Mouse (Mus musculus): ENCODE results near the gene Prkca. TPM values are rescaled to one million over a fixed set of nuclear protein-coding genes. Genes with fewer than 3 reads are reported as not detected.

The Prkca gene
- total and polyA plus RNA-seq, 3 experiments, result 15.3 to 30.9 (median 19.9) TPM

DNA sequence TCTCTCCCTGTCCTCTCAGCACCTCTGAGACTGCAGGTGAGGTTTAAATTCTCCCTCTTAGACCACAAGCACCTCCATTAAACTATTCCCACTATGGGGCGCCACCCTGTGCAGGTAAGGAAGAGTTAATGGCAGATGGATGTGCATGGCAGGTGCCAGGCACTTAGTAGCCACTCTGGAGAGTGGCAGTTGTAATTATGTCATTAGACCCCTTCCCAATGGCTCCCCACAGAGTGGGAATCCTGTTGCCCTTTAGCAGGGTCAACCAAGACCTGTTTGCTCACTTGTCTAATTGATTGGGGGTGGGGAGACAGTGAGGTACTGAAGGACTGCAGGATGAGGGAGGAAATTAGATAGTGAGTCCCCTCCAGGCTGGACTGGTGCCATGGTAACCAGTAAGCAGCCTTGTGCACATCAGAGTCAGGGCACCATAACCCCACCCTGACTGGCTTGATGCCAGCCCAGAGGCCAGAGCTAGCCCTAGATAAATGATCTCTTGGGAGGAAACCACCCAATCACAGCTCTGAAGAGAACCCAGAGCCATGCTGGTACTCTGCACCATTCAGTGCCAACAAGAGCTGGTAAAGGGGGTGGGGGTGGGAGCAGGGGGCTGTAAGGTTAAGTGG lies 63.9 kb downstream of the Prkca start (continued):
- TF ChIP-seq RCOR1 (IDR thresholded peaks at IDR 0.05; ENCODE audit: low read depth, low read length) (peak; percentile 81), ETS1 (IDR thresholded peaks at IDR 0.05; ENCODE audit: low read depth, low read length) (peak; percentile 38; the same call in 1 of the 2 replicates), USF2 (IDR thresholded peaks at IDR 0.05; ENCODE audit: borderline replicate concordance in 1 of 2, insufficient read depth in 1 of 2, low read depth in 1 of 2, low read length in 2 of 2) (no peak), NELFE (IDR thresholded peaks at IDR 0.05; ENCODE audit: low read depth, low read length) (no peak), HCFC1 (IDR thresholded peaks at IDR 0.05; ENCODE audit: low read depth, low read length) (no peak), EP300 (IDR thresholded peaks at IDR 0.05; ENCODE audit: low read depth in 1 of 2, low read length in 2 of 2) (0 out of 4 replicates have a peak, but pooled peaks have one; percentile 19 to 27), TAL1 (IDR thresholded peaks at IDR 0.05; ENCODE audit: low read length) (no peak), ZKSCAN1 (IDR thresholded peaks at IDR 0.05; ENCODE audit: low read depth, low read length) (no peak), UBTF (IDR thresholded peaks at IDR 0.05; ENCODE audit: borderline replicate concordance, insufficient read depth, low read depth, low read length) (no peak), MEF2A (IDR thresholded peaks at IDR 0.05; ENCODE audit: extremely low read depth, insufficient replicate concordance, low read depth, low read length, poor library complexity, severe bottlenecking) (no peak), SMC3 (IDR thresholded peaks at IDR 0.05; ENCODE audit: low read depth, low read length) (no peak), CHD2 (IDR thresholded peaks at IDR 0.05; ENCODE audit: low read length) (no peak)

DNA sequence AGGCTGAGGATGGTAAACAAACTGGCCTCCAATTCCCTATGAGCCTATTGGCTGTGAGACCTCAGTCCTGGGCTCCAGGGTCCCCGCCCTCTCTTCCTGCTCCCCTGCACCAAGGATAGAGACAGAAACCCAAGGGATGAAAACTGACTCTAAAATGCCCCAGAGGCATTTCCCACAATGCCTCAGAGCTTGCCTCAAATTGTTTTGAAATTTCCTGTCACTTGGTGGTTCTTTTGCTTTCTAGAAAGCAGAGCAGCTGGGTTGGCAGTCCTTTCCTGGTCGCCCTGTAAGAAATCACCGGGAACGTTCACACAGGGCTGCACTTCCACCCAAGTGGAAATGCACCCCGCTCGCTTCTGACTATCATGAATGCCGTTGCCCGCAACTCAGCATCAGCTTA lies 66.6 kb downstream of the Prkca start:
- DNase-seq (ENCODE audit: low read depth, low spot score), result no peak
- TF ChIP-seq USF1 (IDR thresholded peaks at IDR 0.05; ENCODE audit: low read depth, low read length) (no peak), CTCF (IDR thresholded peaks at IDR 0.05 in 2 of 3, conservative IDR thresholded peaks at IDR 0.05 in 1 of 3; ENCODE audit: control insufficient read depth in 1 of 3, insufficient read depth in 1 of 3, low read depth in 2 of 3, low read length in 3 of 3, poor library complexity in 1 of 3, severe bottlenecking in 1 of 3) (no peak), BHLHE40 (IDR thresholded peaks at IDR 0.05; ENCODE audit: borderline replicate concordance, low read depth, low read length) (no peak), RCOR1 (IDR thresholded peaks at IDR 0.05; ENCODE audit: low read depth, low read length) (no peak), ETS1 (IDR thresholded peaks at IDR 0.05; ENCODE audit: low read depth, low read length) (no peak), MEF2A (IDR thresholded peaks at IDR 0.05; ENCODE audit: extremely low read depth, insufficient replicate concordance, low read depth, low read length, poor library complexity, severe bottlenecking) (no peak), POLR2AphosphoS5 (IDR thresholded peaks at IDR 0.05; ENCODE audit: borderline replicate concordance, low read depth, low read length) (no peak), SMC3 (IDR thresholded peaks at IDR 0.05; ENCODE audit: low read depth, low read length) (no peak), POLR2A (IDR thresholded peaks at IDR 0.05; ENCODE audit: control insufficient read depth in 1 of 2, insufficient read depth in 1 of 2, low read depth in 1 of 2, low read length in 2 of 2, poor library complexity in 1 of 2) (no peak), TBP (IDR thresholded peaks at IDR 0.05; ENCODE audit: low read depth, low read length) (no peak), EP300 (IDR thresholded peaks at IDR 0.05; ENCODE audit: low read depth in 1 of 2, low read length in 2 of 2) (no peak), RAD21 (IDR thresholded peaks at IDR 0.05; ENCODE audit: low read depth, low read length) (no peak)
- Histone ChIP-seq H3K27ac (ENCODE audit: control insufficient read depth, low read depth, low read length) (no peak overlapping the region), H3K79me2 (ENCODE audit: control insufficient read depth, insufficient read depth, low read length, poor library complexity) (0 out of 2 replicates have a peak, but pooled peaks cover 1% of the 10 kb centered on the region), H3K9me3 (replicated peaks; ENCODE audit: insufficient read depth, low read length) (no peaks in the 10 kb centered on the region), H3K36me3 (ENCODE audit: control insufficient read depth in 1 of 2, insufficient read depth in 2 of 2, low read length in 2 of 2) (peaks cover 0 to 16% of the 10 kb centered on the region in 2 experiments; a peak in 2 of 4 replicates), H3K27me3 (ENCODE audit: control insufficient read depth in 1 of 2, insufficient read depth in 2 of 2, low read length in 2 of 2) (no peaks in the 10 kb centered on the region), H3K9ac (ENCODE audit: control insufficient read depth, low read depth, low read length, poor library complexity, severe bottlenecking) (no peak overlapping the region), H3K4me3 (ENCODE audit: control insufficient read depth in 1 of 2, insufficient read depth in 1 of 2, low read depth in 2 of 2, low read length in 2 of 2) (no peak overlapping the region), H3K4me1 (ENCODE audit: control insufficient read depth in 1 of 2, insufficient read depth in 2 of 2, low read length in 2 of 2) (peaks cover 0 to 10% of the 10 kb centered on the region in 2 experiments; a peak in 2 of 4 replicates)

Measured in MEL (cell line).